Mouse (Mus musculus): ENCODE data around the gene Gm14744. TPM values are rescaled to one million over a fixed set of nuclear protein-coding genes. Genes with fewer than 3 reads are reported as not detected.
"Not testable (repeated sequence)": the region's sequence is repeated elsewhere in the genome, so short reads cannot be mapped to it uniquely, and the experiment has no call there.

Gm14744 gene
- not detected in 2 replicates for polyA plus RNA-seq (2015; fragmentation: Nextera tagmentation; extraction: Ambion mirVana)

GRCm38 (mm10) chrX:77864458-77864857 is at the start of gene Gm14744:
Gene Gm14744 (plus strand): TSS chrX:77864758.
- H3K9me3 ChIP-seq (replicated peaks; ENCODE audit: control insufficient read depth, low read length); H3K9ac ChIP-seq (ENCODE audit: low read length); H3K4me1 ChIP-seq (ENCODE audit: control insufficient read depth, insufficient read depth, low read length); H3K36me3 ChIP-seq (ENCODE audit: control insufficient read depth, insufficient read depth); H3K4me3 ChIP-seq (ENCODE audit: low read length); H3K27me3 ChIP-seq (ENCODE audit: control insufficient read depth, insufficient read depth, low read length); H3K4me2 ChIP-seq (ENCODE audit: low read depth, low read length); ATAC-seq (replicated peaks; ENCODE audit: extremely low read depth, insufficient read depth, low FRiP score); H3K27ac ChIP-seq (ENCODE audit: low read length): not testable (repeated sequence)
- WGBS = 75% methylated on average over 2 of the region's 2 CpGs

GRCm38 (mm10) chrX:77853523-77853922 is 11.0 kb upstream of the Gm14744 start, which contains the start of gene Pbsn:
Gene Pbsn (minus strand): TSS chrX:77853623.
- H3K9me3 ChIP-seq (replicated peaks; ENCODE audit: control insufficient read depth, low read length) = no peaks in the 10 kb centered on the region; the same call in 1 of the 2 replicates
- no peak within 1 kb of the TSS for H3K4me2 ChIP-seq (ENCODE audit: low read depth, low read length)
- no peaks in the 10 kb centered on the region for H3K4me1 ChIP-seq (ENCODE audit: control insufficient read depth, insufficient read depth, low read length)
- H3K9ac ChIP-seq (ENCODE audit: low read length) = no peak within 1 kb of the TSS
- H3K36me3 ChIP-seq (ENCODE audit: control insufficient read depth, insufficient read depth) = no peaks in the 10 kb centered on the region
- ATAC-seq (replicated peaks; ENCODE audit: extremely low read depth, insufficient read depth, low FRiP score) = no peak
- no peak within 1 kb of the TSS for H3K4me3 ChIP-seq (ENCODE audit: low read length)
- no peak within 1 kb of the TSS for H3K27ac ChIP-seq (ENCODE audit: low read length)
- WGBS = 59% methylated on average over 1 of the region's 1 CpGs
- no peaks in the 10 kb centered on the region for H3K27me3 ChIP-seq (ENCODE audit: control insufficient read depth, insufficient read depth, low read length)

- not testable (repeated sequence) for H3K9ac ChIP-seq (ENCODE audit: low read length); ATAC-seq (replicated peaks; ENCODE audit: extremely low read depth, insufficient read depth, low FRiP score); H3K4me3 ChIP-seq (ENCODE audit: low read length); H3K36me3 ChIP-seq (ENCODE audit: control insufficient read depth, insufficient read depth); H3K4me1 ChIP-seq (ENCODE audit: control insufficient read depth, insufficient read depth, low read length); H3K9me3 ChIP-seq (replicated peaks; ENCODE audit: control insufficient read depth, low read length); H3K27ac ChIP-seq (ENCODE audit: low read length); H3K27me3 ChIP-seq (ENCODE audit: control insufficient read depth, insufficient read depth, low read length); H3K4me2 ChIP-seq (ENCODE audit: low read depth, low read length)
- 44% methylated on average over 2 of the region's 4 CpGs for WGBS
Observed at GRCm38 (mm10) chrX:77880033-77880432, 15.5 kb downstream of the Gm14744 start.

Other genes starting within 250 kb of the Gm14744 start
- gene Prkx, start 68.5 kb upstream of the Gm14744 start, polyA plus RNA-seq (2015; fragmentation: Nextera tagmentation; extraction: Ambion mirVana) = 12.8 and 14.1 TPM in 2 replicates
- gene Pbsn, start 11.1 kb upstream of the Gm14744 start, polyA plus RNA-seq (2015; fragmentation: Nextera tagmentation; extraction: Ambion mirVana) = not detected in 2 replicates
- not detected in 2 replicates for gene 5430402E10Rik, start 60.3 kb downstream of the Gm14744 start, polyA plus RNA-seq (2015; fragmentation: Nextera tagmentation; extraction: Ambion mirVana)
- not detected in 2 replicates for gene Obp1a, start 226.6 kb downstream of the Gm14744 start, polyA plus RNA-seq (2015; fragmentation: Nextera tagmentation; extraction: Ambion mirVana)